Mouse (Mus musculus): ENCODE measurements around the gene Fam83f. TPM values are rescaled to one million over a fixed set of nuclear protein-coding genes. Genes with fewer than 3 reads are reported as not detected.
A peak's percentile ranks its signal among the peaks of the same experiment; 100 is the strongest.

The Fam83f gene
- total RNA-seq, 2 experiments from 2014 or later = 0.15 TPM; not detected in 1

DNA sequence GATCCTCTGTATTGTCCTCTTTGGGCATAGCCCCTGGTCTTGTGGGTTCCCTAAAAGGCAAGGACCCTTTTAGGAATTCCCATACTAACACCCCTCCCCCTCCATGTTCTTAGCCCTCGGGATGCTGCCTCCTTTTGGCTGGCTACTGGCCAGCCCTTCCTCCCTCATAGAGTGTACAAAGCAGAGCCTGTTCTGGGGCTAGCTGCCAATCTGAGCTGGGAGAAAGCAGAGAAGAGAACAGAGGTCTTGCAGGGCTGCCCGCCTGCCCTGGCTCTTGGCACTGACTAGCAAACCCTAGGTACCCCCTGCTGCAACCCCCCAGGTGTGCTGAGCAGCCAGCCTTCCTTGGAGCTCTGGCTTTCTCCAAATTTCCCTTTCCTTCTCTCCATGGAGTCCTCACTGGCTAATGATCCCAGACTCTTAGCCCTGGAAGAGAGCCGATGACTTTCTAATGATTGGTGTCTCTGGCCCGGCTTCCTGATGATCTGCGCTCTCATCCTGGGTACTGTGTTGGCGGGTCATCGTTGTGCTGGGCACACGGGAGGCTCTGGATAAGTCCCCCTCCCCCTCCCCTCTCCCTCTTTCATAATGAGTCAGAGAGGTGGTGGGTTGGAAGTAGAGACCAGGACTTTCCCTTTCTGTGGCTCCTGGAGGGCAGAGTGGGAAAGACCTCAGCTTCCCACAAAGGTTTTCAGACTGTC is 8.0 kb downstream of the Fam83f start:
- no peak for TF ChIP-seq CTCF (conservative IDR thresholded peaks at IDR 0.05)
- peak overlapping the region; percentile 21; the same call in 1 of the 2 replicates for H3K27ac ChIP-seq
- peak; percentile 48 to 56 for DNase-seq (ENCODE audit: low spot score in 2 of 2)
- H3K4me3 ChIP-seq = no peak overlapping the region

DNA sequence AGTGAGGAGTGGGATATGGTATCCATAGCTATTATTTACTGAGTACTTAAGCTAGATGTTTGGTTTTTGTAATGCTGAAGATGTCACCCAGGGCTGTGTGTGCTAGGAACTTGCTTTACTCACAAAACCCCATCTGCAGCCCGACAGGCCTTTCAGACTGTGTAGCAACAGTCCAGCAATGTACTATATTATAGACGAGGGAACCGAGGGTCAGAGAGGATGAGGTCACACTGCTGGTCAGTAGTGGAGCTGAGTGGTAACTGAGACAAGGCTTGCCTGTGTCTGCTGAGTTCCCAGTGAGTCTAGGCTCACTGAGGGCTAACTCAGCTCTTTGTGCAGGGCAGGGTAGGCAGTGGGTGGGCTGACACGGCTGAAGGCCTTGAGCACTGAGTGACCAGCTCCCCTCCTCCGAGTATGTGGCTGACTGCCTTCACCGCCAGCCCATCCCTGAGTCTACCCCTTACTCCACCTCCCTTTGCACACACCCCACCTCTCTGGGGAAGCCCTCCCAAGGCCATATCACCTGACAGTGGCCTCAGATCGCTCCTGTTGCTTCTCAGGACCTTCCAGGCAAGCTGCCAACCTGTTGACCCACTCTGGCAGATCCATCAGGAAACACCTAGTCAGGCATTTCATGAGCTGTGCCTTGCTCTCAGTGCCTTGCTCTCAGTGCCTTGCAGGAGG is 8.8 kb downstream of the Fam83f start:
- H3K4me3 ChIP-seq = no peak overlapping the region
- no peak for DNase-seq (ENCODE audit: low spot score in 2 of 2)
- TF ChIP-seq CTCF (conservative IDR thresholded peaks at IDR 0.05) = no peak
- peak overlapping the region; percentile 21 for H3K27ac ChIP-seq

GRCm38 (mm10) chr15:80681466-80681881 is 9.8 kb downstream of the Fam83f start:
- no peak for TF ChIP-seq CTCF (conservative IDR thresholded peaks at IDR 0.05)
- no peak overlapping the region for H3K4me3 ChIP-seq
- DNase-seq (ENCODE audit: low spot score in 2 of 2) = no peak
- no peak overlapping the region for H3K27ac ChIP-seq

DNA sequence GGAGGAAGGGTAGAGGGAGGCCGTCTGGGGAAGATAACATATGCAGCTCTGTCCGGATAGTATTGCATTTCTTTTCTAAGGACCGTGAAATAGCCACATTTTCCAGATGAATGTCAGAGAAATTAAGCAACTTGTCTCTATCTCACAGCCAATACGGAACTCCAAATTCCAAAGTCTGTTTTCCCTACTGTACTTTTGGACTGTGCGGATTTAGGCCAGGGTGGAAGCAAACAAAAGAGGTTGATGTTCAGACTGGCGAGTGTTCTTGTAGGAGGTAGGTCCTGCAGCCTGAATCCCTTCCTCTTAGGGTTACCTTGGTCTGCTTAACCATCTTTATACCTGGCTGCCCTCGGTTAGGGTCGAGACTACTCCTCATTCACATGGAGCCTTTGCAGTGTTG is 10.7 kb downstream of the Fam83f start:
- TF ChIP-seq CTCF (conservative IDR thresholded peaks at IDR 0.05) = no peak
- no peak for DNase-seq (ENCODE audit: low spot score in 2 of 2)
- Histone ChIP-seq H3K27ac (no peak overlapping the region), H3K4me3 (no peak overlapping the region)

GRCm38 (mm10) chr15:80683151-80683550 is 11.5 kb downstream of the Fam83f start:
- no peak for DNase-seq (ENCODE audit: low spot score in 2 of 2)
- Histone ChIP-seq H3K27ac (no peak overlapping the region), H3K4me3 (no peak overlapping the region)
- TF ChIP-seq CTCF (conservative IDR thresholded peaks at IDR 0.05) = no peak

GRCm38 (mm10) chr15:80683990-80684389 is 12.3 kb downstream of the Fam83f start:
- no peak for DNase-seq (ENCODE audit: low spot score in 2 of 2)
- H3K4me3 ChIP-seq = no peak overlapping the region
- no peak for TF ChIP-seq CTCF (conservative IDR thresholded peaks at IDR 0.05)
- peak overlapping the region; percentile 3; the same call in 1 of the 2 replicates for H3K27ac ChIP-seq

- DNase-seq (ENCODE audit: low spot score in 2 of 2) = no peak
- TF ChIP-seq CTCF (conservative IDR thresholded peaks at IDR 0.05) = no peak
- H3K4me3 ChIP-seq = no peak overlapping the region
- no peak overlapping the region for H3K27ac ChIP-seq
These were observed 13.3 kb downstream of the Fam83f start for GRCm38 (mm10) chr15:80684786-80685602.

- H3K4me3 ChIP-seq = no peak overlapping the region
- no peak for TF ChIP-seq CTCF (conservative IDR thresholded peaks at IDR 0.05)
- DNase-seq (ENCODE audit: low spot score in 2 of 2) = no peak
- no peak overlapping the region for H3K27ac ChIP-seq
These were observed 13.9 kb downstream of the Fam83f start for GRCm38 (mm10) chr15:80685603-80685895.

DNA sequence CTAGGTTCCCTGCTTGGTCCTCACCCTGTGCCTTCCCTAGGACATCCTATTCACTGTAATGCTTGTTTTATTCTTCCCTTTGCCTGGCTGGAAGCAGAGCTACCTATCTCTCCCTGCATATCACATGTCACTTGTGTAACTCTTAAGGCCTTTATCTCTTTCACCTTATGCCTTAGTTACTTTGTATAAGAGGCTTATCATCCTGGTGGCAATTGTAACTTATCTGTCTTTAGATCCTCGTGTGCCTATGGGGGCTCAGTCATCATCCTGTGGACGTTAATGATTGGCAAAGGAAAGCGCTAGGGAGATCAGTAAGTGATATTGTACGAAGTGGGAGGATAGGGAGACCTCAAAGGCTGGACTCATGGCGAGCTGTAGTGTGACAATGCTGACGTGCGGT is 16.9 kb downstream of the Fam83f start:
- Histone ChIP-seq H3K4me3 (no peak overlapping the region), H3K27ac (no peak overlapping the region)
- DNase-seq (ENCODE audit: low spot score in 2 of 2) = no peak
- TF ChIP-seq CTCF (conservative IDR thresholded peaks at IDR 0.05) = no peak

- no peak overlapping the region for H3K4me3 ChIP-seq
- H3K27ac ChIP-seq = no peak overlapping the region
- no peak for TF ChIP-seq CTCF (conservative IDR thresholded peaks at IDR 0.05)
- no peak for DNase-seq (ENCODE audit: low spot score in 2 of 2)
These were observed 21.8 kb downstream of the Fam83f start for GRCm38 (mm10) chr15:80693492-80693891.

DNA sequence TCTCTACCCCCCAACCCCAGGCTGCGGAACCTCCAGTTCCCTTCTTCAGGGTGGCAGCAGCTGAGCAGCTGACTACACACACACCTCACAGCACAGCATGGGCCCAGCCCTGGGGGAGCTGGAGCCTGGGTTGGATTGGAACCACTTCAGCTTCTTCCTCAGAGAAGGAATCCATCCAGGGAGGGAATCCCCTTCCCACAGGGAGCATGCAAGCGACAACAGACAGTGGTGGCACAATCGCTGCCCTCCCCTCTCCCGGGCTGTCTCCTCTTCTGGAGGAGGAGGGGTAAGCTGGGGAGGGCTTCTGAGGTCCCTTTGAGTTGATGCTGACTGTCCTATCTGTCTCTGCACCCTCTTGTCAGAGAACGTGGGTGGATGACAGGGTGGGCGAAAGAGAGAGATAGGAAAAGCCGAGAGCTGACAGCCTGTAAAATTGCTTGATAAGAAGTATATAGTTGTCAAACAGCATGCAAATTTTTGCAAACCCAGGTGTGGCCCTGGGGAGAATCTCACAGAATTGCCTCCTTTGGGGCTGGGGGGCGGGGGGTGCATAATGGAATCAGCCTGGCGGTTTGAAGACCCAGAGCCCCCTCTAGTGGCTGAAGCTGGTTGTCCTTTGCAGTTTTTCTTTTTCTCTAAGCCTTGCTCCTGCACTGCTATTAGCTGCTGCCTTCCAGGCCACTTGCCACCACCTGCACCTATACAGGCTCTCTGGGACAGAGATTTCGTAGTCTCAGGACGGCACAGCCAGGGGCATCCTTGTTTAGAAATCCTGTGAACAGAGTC is 22.7 kb downstream of the Fam83f start:
- peak overlapping the region; percentile 40 for H3K4me3 ChIP-seq
- H3K27ac ChIP-seq = peak overlapping the region; percentile 18; the same call in 1 of the 2 replicates
- peak; percentile 74 to 86 for DNase-seq (ENCODE audit: low spot score in 2 of 2)

GRCm38 (mm10) chr15:80697564-80697963 is 25.9 kb downstream of the Fam83f start:
- H3K4me3 ChIP-seq = no peak overlapping the region
- H3K27ac ChIP-seq = no peak overlapping the region
- no peak for TF ChIP-seq CTCF (conservative IDR thresholded peaks at IDR 0.05)
- no peak for DNase-seq (ENCODE audit: low spot score in 2 of 2)

More for the DNA sequence above, 22.7 kb downstream of the Fam83f start:
- TF ChIP-seq CTCF (conservative IDR thresholded peaks at IDR 0.05) = peak; percentile 91

Data from layer of hippocampus, adult 2 months (tissue).